Mouse (Mus musculus) G1E (cell line): ENCODE results near the gene Nfkb1. TPM values are rescaled to one million over a fixed set of nuclear protein-coding genes. Genes with fewer than 3 reads are reported as not detected.

Experiments
- ATAC-seq: 2 replicates; pipeline ENCODE4 v1.8.0; 2016; ENCODE audit warnings: mild to moderate bottlenecking; ENCODE audit not compliant: insufficient number of reproducible peaks, poor library complexity, low FRiP score, severe bottlenecking; ENCODE audit errors: extremely low read depth
- DNase-seq: peaks from one replicate; pipeline ENCODE4 v3.0.0; 2012; ENCODE audit warnings: low spot score
- H3K27me3 ChIP-seq: 2 replicates; pipeline ENCODE4 v1.6.1; 2012; ENCODE audit warnings: mild to moderate bottlenecking, low read length, inconsistent platforms; ENCODE audit not compliant: insufficient read depth
- H3K36me3 ChIP-seq: replicated peaks from 2 replicates; pipeline ENCODE3; 2012; ENCODE audit warnings: mild to moderate bottlenecking, inconsistent platforms
- H3K4me1 ChIP-seq: 2 replicates; pipeline ENCODE4 v1.6.1; 2012; ENCODE audit warnings: low read depth, low read length, inconsistent platforms, mixed read lengths; ENCODE audit not compliant: insufficient read depth
- H3K4me3 ChIP-seq: 2 replicates; pipeline ENCODE4 v1.5.1; 2012; ENCODE audit warnings: low read depth, mild to moderate bottlenecking, inconsistent platforms, low read length, moderate library complexity, mixed read lengths
- H3K9me3 ChIP-seq: replicated peaks from 2 replicates; pipeline ENCODE4 v1.6.1; 2012; ENCODE audit warnings: inconsistent platforms
- CTCF ChIP-seq: IDR thresholded peaks from 2 replicates; pipeline ENCODE4 v1.5.1; 2012; ENCODE audit warnings: low read depth, low read length, inconsistent platforms, mixed read lengths
- GATA1 ChIP-seq: IDR thresholded peaks from 2 replicates; pipeline ENCODE4 v1.6.1; 2012; ENCODE audit warnings: borderline replicate concordance, low read length, inconsistent platforms, mixed read lengths
- GATA2 ChIP-seq: IDR thresholded peaks from 2 replicates; pipeline ENCODE4 v1.6.1; 2012; ENCODE audit warnings: low read depth, low read length, inconsistent platforms, borderline replicate concordance
- POLR2AphosphoS5 ChIP-seq: IDR thresholded peaks from 2 replicates; pipeline ENCODE4 v1.6.1; 2012; ENCODE audit warnings: low read depth, low read length, inconsistent platforms; ENCODE audit not compliant: insufficient replicate concordance
- TAL1 ChIP-seq: conservative IDR thresholded peaks from 2 replicates; pipeline ENCODE4 v1.6.1; 2012; ENCODE audit warnings: low read depth, low read length, inconsistent platforms, mixed read lengths
- polyA plus RNA-seq: library from polyadenylated mRNA; stranded (reverse); fragments of >175 nt; gene quantifications from 2 replicates; pipeline ENCODE4 v1.2.3, GENCODE M21; 2012
- total RNA-seq, 2 experiments: library from RNA; stranded (forward) in 1 of 2; stranded (reverse) in 1 of 2; fragments of 200-1000 nt in 1 of 2; fragments of >200 nt in 1 of 2; fragmentation: Nextera tagmentation in 1 of 2; gene quantifications; 2 replicates each; pipeline ENCODE4 v1.2.3; 2014 to 2017

The Nfkb1 gene
- total and polyA plus RNA-seq, 3 experiments, result 3.5 to 11.0 (median 3.8) TPM

DNA sequence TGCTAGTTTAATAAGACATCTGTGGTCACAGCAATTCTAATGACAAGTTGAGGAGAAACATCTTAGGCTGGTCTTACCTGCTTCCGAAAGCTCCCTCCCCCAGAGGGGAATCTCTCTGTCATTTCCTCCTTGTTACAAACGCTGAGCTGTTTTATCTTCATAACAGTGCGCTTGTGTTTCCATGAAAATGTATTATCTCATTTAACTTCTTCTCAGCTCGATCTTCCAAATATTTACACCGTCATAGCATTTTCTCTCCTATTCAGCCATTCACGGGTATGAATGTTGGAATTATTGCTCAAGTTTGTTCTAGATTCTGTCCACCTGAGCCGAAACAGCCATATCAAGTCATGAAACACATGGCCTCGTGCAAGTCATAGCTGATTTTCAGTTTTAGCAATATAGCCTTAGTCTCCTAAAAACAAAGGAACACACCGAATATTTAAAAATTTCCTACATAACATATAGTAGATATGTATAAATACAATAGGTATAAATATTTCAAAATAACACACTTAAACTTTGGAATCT lies 19.8 kb upstream of the Nfkb1 start:
- H3K27me3 ChIP-seq, result no peaks in the 10 kb centered on the region
- ATAC-seq (no peak), DNase-seq (no peak)
- H3K9me3 ChIP-seq, result no peaks in the 10 kb centered on the region
- H3K36me3 ChIP-seq, result no peaks in the 10 kb centered on the region
- no peak overlapping the region for H3K4me3 ChIP-seq
- TF ChIP-seq POLR2AphosphoS5, result no peak
- TF ChIP-seq CTCF, result no peak
- no peak for TF ChIP-seq GATA2
- no peak for TF ChIP-seq GATA1
- no peak for TF ChIP-seq TAL1
- H3K4me1 ChIP-seq, result peaks cover 34% of the 10 kb centered on the region

DNA sequence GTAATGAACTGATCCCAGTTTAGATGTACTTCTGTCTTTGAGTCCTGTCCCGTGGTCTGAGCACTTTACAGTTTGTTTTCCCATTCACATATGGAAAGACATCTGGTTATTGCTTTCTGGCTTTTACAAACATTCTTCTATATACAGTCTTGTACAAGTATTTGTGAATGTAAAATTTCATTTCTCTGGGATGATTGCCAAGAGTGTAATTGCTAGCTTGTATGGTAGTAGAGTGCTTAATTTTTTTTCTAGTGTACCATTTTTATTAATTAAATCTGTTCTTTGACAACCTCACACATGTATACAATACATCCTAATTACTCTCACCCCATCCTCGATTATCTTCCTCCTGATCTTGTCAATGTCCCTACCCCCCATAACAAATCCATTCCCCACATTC lies 12.0 kb upstream of the Nfkb1 start:
- H3K4me1 ChIP-seq, result peaks cover 44% of the 10 kb centered on the region
- no peaks in the 10 kb centered on the region for H3K9me3 ChIP-seq
- TF ChIP-seq GATA1 (no peak), CTCF (no peak), GATA2 (no peak), TAL1 (no peak), POLR2AphosphoS5 (no peak)
- no peak overlapping the region for H3K4me3 ChIP-seq
- DNase-seq, result no peak
- no peaks in the 10 kb centered on the region for H3K27me3 ChIP-seq
- no peaks in the 10 kb centered on the region for H3K36me3 ChIP-seq
- no peak for ATAC-seq

DNA sequence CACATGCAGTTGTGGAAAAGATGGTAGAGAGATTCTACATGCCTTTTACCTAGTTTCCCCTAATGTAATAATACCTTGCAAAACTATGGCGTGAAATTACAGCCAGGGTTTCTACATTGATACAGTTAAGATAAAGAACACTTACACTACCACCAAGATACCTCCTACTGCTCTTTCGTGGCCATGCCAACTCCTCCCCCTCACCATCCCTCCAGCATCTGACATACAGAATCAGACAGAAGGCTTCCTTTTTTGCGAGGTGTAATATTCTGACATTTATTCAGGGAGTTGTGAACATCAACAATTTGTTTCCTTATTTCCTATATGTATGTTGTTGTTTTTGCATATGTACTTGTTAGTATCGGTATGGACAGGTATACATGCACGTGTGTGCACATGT lies 11.3 kb upstream of the Nfkb1 start:
- peaks cover 51% of the 10 kb centered on the region for H3K4me1 ChIP-seq
- no peaks in the 10 kb centered on the region for H3K9me3 ChIP-seq
- DNase-seq, result no peak
- H3K36me3 ChIP-seq, result no peaks in the 10 kb centered on the region
- ATAC-seq, result no peak
- H3K4me3 ChIP-seq, result no peak overlapping the region
- TF ChIP-seq GATA2 (no peak), POLR2AphosphoS5 (no peak), GATA1 (no peak), TAL1 (no peak), CTCF (no peak)
- H3K27me3 ChIP-seq, result no peaks in the 10 kb centered on the region

DNA sequence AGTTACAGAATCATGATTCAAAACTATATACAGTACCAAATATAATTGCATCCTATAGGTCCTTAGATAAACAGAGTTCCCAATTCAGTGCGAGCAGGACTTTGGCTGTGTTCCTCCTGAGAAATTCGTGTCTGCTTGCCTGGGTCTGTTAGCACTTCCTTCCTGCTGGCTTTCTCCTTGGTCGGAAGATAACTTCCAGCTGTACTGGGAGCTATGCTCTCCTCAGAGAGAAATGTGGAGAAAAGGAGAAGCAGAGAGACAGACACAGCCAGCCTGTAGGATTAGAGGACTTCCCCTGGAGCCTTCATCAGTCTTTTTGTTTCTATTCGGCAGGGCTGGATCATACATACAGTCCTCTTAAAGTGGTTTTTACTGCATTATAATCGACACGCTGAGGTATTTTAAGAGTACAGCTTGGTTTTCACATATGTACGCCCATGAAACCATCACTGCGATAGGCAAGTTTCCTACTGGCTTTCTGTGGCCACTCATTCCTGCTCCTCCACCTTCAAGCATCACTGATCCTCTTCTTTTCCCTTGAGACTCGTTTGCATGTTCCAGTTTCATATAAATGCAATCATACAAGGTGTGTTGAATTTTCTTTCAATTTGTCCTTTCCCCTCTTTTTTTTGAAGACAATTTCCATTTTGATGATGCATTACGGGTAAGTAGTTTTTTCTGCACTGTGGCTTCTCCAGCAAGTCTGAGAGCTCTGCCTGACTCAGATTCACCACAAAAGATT lies 8.3 kb upstream of the Nfkb1 start:
- no peak for DNase-seq

DNA sequence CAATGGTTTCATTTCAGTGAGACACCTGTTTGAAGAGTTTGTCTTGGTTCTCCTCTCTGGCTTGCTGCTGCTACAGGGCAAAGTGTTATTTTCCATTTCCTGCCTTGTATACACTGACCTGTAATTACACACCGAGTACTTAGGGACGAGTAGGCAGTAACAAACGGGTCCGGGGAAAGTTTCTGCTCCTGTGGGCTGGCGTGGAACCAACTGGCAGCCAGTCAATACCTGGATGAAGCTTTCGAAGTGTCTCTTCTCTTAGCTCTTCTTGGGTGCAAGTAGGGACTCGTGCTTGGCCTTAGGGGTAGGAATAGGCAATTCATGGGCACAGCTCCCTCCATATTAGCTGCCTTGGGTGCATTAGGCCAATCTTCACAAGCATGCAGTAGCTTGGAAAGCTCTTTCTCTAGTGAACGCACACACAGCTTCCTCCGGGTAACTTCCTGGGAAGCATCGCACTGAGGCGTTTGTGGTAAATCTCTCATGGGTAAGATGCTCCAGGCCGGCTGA lies 7.2 kb upstream of the Nfkb1 start:
- Histone ChIP-seq H3K36me3 (peaks cover under 1% of the 10 kb centered on the region), H3K27me3 (no peaks in the 10 kb centered on the region), H3K9me3 (no peaks in the 10 kb centered on the region), H3K4me1 (peaks cover 66% of the 10 kb centered on the region), H3K4me3 (no peak overlapping the region; the same call in 1 of the 2 replicates)
- TF ChIP-seq CTCF (no peak), TAL1 (no peak), GATA2 (no peak), POLR2AphosphoS5 (no peak), GATA1 (no peak)
- ATAC-seq (no peak), DNase-seq (no peak)

More for the DNA sequence above, 8.3 kb upstream of the Nfkb1 start:
- H3K36me3 ChIP-seq, result no peaks in the 10 kb centered on the region
- ATAC-seq, result no peak
- H3K4me1 ChIP-seq, result peaks cover 59% of the 10 kb centered on the region
- no peaks in the 10 kb centered on the region for H3K27me3 ChIP-seq
- H3K9me3 ChIP-seq, result no peaks in the 10 kb centered on the region
- H3K4me3 ChIP-seq, result no peak overlapping the region
- TF ChIP-seq POLR2AphosphoS5 (no peak), GATA1 (no peak)

DNA sequence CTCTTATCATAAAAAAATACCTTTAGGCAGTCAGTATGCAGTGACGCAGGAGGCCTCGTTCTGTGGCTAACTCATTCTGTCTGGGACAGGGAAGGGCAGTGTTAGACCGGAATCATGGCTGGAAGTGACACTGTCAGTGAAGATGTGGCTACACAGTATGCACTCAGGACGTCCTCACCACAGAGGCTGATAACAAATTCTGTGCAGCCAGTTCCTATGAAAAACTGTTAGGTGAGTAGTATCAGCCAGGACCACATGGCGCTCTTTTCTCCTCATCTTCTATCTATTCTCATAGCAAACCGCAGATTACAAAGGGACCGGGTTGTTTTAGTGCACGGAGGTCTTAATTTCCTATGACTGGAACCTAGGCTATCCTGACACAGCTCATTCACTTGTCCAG lies 4.9 kb upstream of the Nfkb1 start:
- TF ChIP-seq GATA2 (no peak), CTCF (no peak), GATA1 (no peak), POLR2AphosphoS5 (no peak), TAL1 (peak; percentile 96)
- H3K4me3 ChIP-seq, result peak overlapping the region; percentile 33; the same call in 1 of the 2 replicates

More for the DNA sequence above, 4.9 kb upstream of the Nfkb1 start:
- Histone ChIP-seq H3K4me1 (peaks cover 62% of the 10 kb centered on the region), H3K27me3 (no peaks in the 10 kb centered on the region), H3K36me3 (peaks cover 13% of the 10 kb centered on the region), H3K9me3 (peaks cover 9% of the 10 kb centered on the region)
- ATAC-seq (peak; percentile 89), DNase-seq (peak; percentile 58)
